Mouse (Mus musculus): Measurements from ENCODE around the gene BC005537. TPM values are rescaled to one million over a fixed set of nuclear protein-coding genes. Genes with fewer than 3 reads are reported as not detected.
A peak's percentile ranks its signal among the peaks of the same experiment; 100 is the strongest.

Gene BC005537
- polyA plus RNA-seq, 1 experiment from 2014 or later = 15.0 TPM

GRCm38 (mm10) chr13:24778026-24778425 lies 23.4 kb upstream of the BC005537 start:
- WGBS = 72% methylated on average over 2 of the region's 2 CpGs
- Histone ChIP-seq H3K4me1 (0 out of 2 replicates have a peak, but pooled peaks cover 3% of the 10 kb centered on the region), H3K36me3 (no peaks in the 10 kb centered on the region), H3K4me3 (no peak overlapping the region), H3K9me3 (no peaks in the 10 kb centered on the region), H3K9ac (no peak overlapping the region), H3K4me2 (no peak overlapping the region), H3K27ac (no peak overlapping the region), H3K27me3 (no peaks in the 10 kb centered on the region)
- ATAC-seq (ENCODE audit: insufficient number of reproducible peaks, low FRiP score, low TSS enrichment, low read depth) = no peak

- ATAC-seq (ENCODE audit: insufficient number of reproducible peaks, low FRiP score, low TSS enrichment, low read depth) = no peak
- Histone ChIP-seq H3K9me3 (no peaks in the 10 kb centered on the region), H3K27me3 (no peaks in the 10 kb centered on the region), H3K27ac (no peak overlapping the region), H3K4me1 (0 out of 2 replicates have a peak, but pooled peaks cover 3% of the 10 kb centered on the region), H3K4me2 (no peak overlapping the region), H3K36me3 (no peaks in the 10 kb centered on the region), H3K9ac (no peak overlapping the region), H3K4me3 (no peak overlapping the region)
- WGBS = 78% methylated on average over 8 of the region's 8 CpGs
Observed at GRCm38 (mm10) chr13:24778706-24779380, 22.6 kb upstream of the BC005537 start.

- Histone ChIP-seq H3K36me3 (no peaks in the 10 kb centered on the region), H3K27me3 (no peaks in the 10 kb centered on the region), H3K4me2 (no peak overlapping the region), H3K9me3 (no peaks in the 10 kb centered on the region), H3K4me3 (no peak overlapping the region), H3K4me1 (0 out of 2 replicates have a peak, but pooled peaks cover 3% of the 10 kb centered on the region), H3K9ac (no peak overlapping the region), H3K27ac (no peak overlapping the region)
- ATAC-seq (ENCODE audit: insufficient number of reproducible peaks, low FRiP score, low TSS enrichment, low read depth) = no peak
- 49% methylated on average over 5 of the region's 5 CpGs for WGBS
Observed at GRCm38 (mm10) chr13:24781916-24782315, 19.5 kb upstream of the BC005537 start.

- Histone ChIP-seq H3K4me3 (no peak overlapping the region), H3K27ac (no peak overlapping the region), H3K27me3 (no peaks in the 10 kb centered on the region), H3K36me3 (no peaks in the 10 kb centered on the region), H3K4me2 (no peak overlapping the region), H3K9me3 (no peaks in the 10 kb centered on the region), H3K4me1 (0 out of 2 replicates have a peak, but pooled peaks cover 3% of the 10 kb centered on the region), H3K9ac (no peak overlapping the region)
- no peak for ATAC-seq (ENCODE audit: insufficient number of reproducible peaks, low FRiP score, low TSS enrichment, low read depth)
- 60% methylated on average over 11 of the region's 11 CpGs for WGBS
Observed at GRCm38 (mm10) chr13:24786014-24786490, 15.4 kb upstream of the BC005537 start.

GRCm38 (mm10) chr13:24787477-24787876 lies 14.0 kb upstream of the BC005537 start:
- WGBS = 87% methylated on average over 5 of the region's 5 CpGs
- no peak overlapping the region for H3K4me3 ChIP-seq
- no peaks in the 10 kb centered on the region for H3K27me3 ChIP-seq
- H3K9me3 ChIP-seq = no peaks in the 10 kb centered on the region
- no peaks in the 10 kb centered on the region for H3K4me1 ChIP-seq
- H3K9ac ChIP-seq = no peak overlapping the region
- H3K27ac ChIP-seq = no peak overlapping the region
- H3K36me3 ChIP-seq = no peaks in the 10 kb centered on the region
- H3K4me2 ChIP-seq = no peak overlapping the region
- ATAC-seq (ENCODE audit: insufficient number of reproducible peaks, low FRiP score, low TSS enrichment, low read depth) = no peak

GRCm38 (mm10) chr13:24791349-24791748 lies 10.1 kb upstream of the BC005537 start:
- no peak overlapping the region for H3K4me2 ChIP-seq
- H3K4me3 ChIP-seq = no peak overlapping the region
- 61% methylated on average over 2 of the region's 2 CpGs for WGBS
- H3K27ac ChIP-seq = no peak overlapping the region
- H3K4me1 ChIP-seq = no peaks in the 10 kb centered on the region
- H3K9ac ChIP-seq = no peak overlapping the region
- no peaks in the 10 kb centered on the region for H3K27me3 ChIP-seq
- H3K9me3 ChIP-seq = no peaks in the 10 kb centered on the region
- no peaks in the 10 kb centered on the region for H3K36me3 ChIP-seq
- no peak for ATAC-seq (ENCODE audit: insufficient number of reproducible peaks, low FRiP score, low TSS enrichment, low read depth)

GRCm38 (mm10) chr13:24792411-24793045 lies 8.9 kb upstream of the BC005537 start:
- no peaks in the 10 kb centered on the region for H3K9me3 ChIP-seq
- H3K4me3 ChIP-seq = no peak overlapping the region
- no peak overlapping the region for H3K4me2 ChIP-seq
- no peak overlapping the region for H3K27ac ChIP-seq
- H3K36me3 ChIP-seq = no peaks in the 10 kb centered on the region
- H3K27me3 ChIP-seq = no peaks in the 10 kb centered on the region
- no peak overlapping the region for H3K9ac ChIP-seq
- no peak for ATAC-seq (ENCODE audit: insufficient number of reproducible peaks, low FRiP score, low TSS enrichment, low read depth)
- no peaks in the 10 kb centered on the region for H3K4me1 ChIP-seq
- 82% methylated on average over 9 of the region's 9 CpGs for WGBS

GRCm38 (mm10) chr13:24798686-24799085 lies 2.8 kb upstream of the BC005537 start:
- H3K9ac ChIP-seq = no peak overlapping the region
- no peaks in the 10 kb centered on the region for H3K9me3 ChIP-seq
- no peak overlapping the region for H3K4me2 ChIP-seq
- H3K4me3 ChIP-seq = no peak overlapping the region
- H3K27ac ChIP-seq = no peak overlapping the region
- H3K36me3 ChIP-seq = no peaks in the 10 kb centered on the region
- H3K4me1 ChIP-seq = peaks cover 9% of the 10 kb centered on the region; the same call in 1 of the 2 replicates
- no peaks in the 10 kb centered on the region for H3K27me3 ChIP-seq
- WGBS = 98% methylated on average over 4 of the region's 4 CpGs
- no peak for ATAC-seq (ENCODE audit: insufficient number of reproducible peaks, low FRiP score, low TSS enrichment, low read depth)

GRCm38 (mm10) chr13:24799378-24799777 lies 2.1 kb upstream of the BC005537 start:
- H3K27ac ChIP-seq = peak overlapping the region; percentile 100; the same call in 1 of the 2 replicates
- no peak overlapping the region for H3K9ac ChIP-seq
- no peaks in the 10 kb centered on the region for H3K36me3 ChIP-seq
- no peaks in the 10 kb centered on the region for H3K27me3 ChIP-seq
- H3K9me3 ChIP-seq = no peaks in the 10 kb centered on the region
- no peak for ATAC-seq (ENCODE audit: insufficient number of reproducible peaks, low FRiP score, low TSS enrichment, low read depth)
- peak overlapping the region; percentile 95 for H3K4me3 ChIP-seq
- WGBS = 64% methylated on average over 5 of the region's 5 CpGs
- H3K4me1 ChIP-seq = peaks cover 13% of the 10 kb centered on the region; the same call in 1 of the 2 replicates
- H3K4me2 ChIP-seq = peak overlapping the region; percentile 77

GRCm38 (mm10) chr13:24799925-24800673 lies 1.4 kb upstream of the BC005537 start:
- WGBS = under 1% methylated on average over 31 of the region's 31 CpGs
- peak; percentile 16; the same call in 1 of the 2 replicates for ATAC-seq (ENCODE audit: insufficient number of reproducible peaks, low FRiP score, low TSS enrichment, low read depth)
- Histone ChIP-seq H3K4me2 (peak overlapping the region; percentile 77), H3K4me3 (peak overlapping the region; percentile 95), H3K27me3 (no peaks in the 10 kb centered on the region), H3K4me1 (peaks cover 16% of the 10 kb centered on the region; the same call in 1 of the 2 replicates), H3K9me3 (no peaks in the 10 kb centered on the region), H3K36me3 (no peaks in the 10 kb centered on the region), H3K9ac (peak overlapping the region; percentile 4; the same call in 1 of the 2 replicates), H3K27ac (peak overlapping the region; percentile 100)

- ATAC-seq (ENCODE audit: insufficient number of reproducible peaks, low FRiP score, low TSS enrichment, low read depth) = peak; percentile 98
- WGBS = under 1% methylated on average over 41 of the region's 42 CpGs
- H3K4me2 ChIP-seq = peak overlapping the region; percentile 77
- H3K4me3 ChIP-seq = peak overlapping the region; percentile 95
- H3K9ac ChIP-seq = peak overlapping the region; percentile 96
- peak overlapping the region; percentile 100 for H3K27ac ChIP-seq
- H3K36me3 ChIP-seq = no peaks in the 10 kb centered on the region
- H3K9me3 ChIP-seq = no peaks in the 10 kb centered on the region
- H3K4me1 ChIP-seq = peaks cover 16% of the 10 kb centered on the region; the same call in 1 of the 2 replicates
- H3K27me3 ChIP-seq = no peaks in the 10 kb centered on the region
Observed at GRCm38 (mm10) chr13:24800674-24801307, 666 bp upstream of the BC005537 start.
